In the genomic region with DNA sequence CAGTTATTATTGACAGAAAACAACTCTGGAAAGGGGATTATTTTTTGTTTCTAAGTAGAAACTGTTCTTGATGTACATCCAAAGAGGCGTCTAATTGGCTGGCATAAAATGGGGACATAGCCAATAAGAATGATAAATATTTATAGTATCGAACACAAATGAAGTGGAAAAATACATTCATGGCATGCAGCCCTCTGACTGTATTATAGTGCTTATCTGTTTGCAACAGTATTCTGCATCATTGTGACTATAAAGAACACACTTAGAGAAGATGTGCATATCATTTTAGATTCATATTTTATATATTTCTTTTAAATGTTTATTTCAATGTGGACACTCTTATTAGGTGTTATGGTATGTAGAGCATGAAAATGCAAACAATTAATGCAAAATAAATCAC, we compare ENCODE assay signal across 16 mouse cellular contexts.
"Had no signal": no experiment of that assay in that cellular context is flagged by ENCODE, and none has a peak within 500 bp of the region (broad histone marks: within the 10 kb centered on the region; RNA-seq: fewer than 3 reads in every experiment).

No protein-coding gene starts in this region.

- H3K4me1 ChIP-seq: neural tube, embryonic 13.5 days; neural tube, embryonic 15.5 days; stomach, embryonic 15.5 days had no signal

- H3K9ac ChIP-seq: neural tube, embryonic 13.5 days; neural tube, embryonic 15.5 days; stomach, embryonic 15.5 days had no signal

- H3K27ac ChIP-seq: neural tube, embryonic 13.5 days; neural tube, embryonic 15.5 days; stomach, embryonic 15.5 days; stomach, postnatal 0 days had no signal

- H3K4me3 ChIP-seq: neural tube, embryonic 13.5 days; neural tube, embryonic 15.5 days; stomach, embryonic 15.5 days had no signal

- H3K27me3 ChIP-seq: neural tube, embryonic 13.5 days; neural tube, embryonic 15.5 days; stomach, embryonic 15.5 days had no signal

- DNase-seq: retina, postnatal 1 day; right cerebral cortex, adult 18-20 months; right cerebral cortex, postnatal 14 days; right cerebral cortex, postnatal 25 days; right cerebral cortex, postnatal 4 days; spleen, adult 18-20 months; thymus, adult 18-20 months; thymus, adult 2 months; thymus, postnatal 14 days; thymus, postnatal 25 days; thymus, postnatal 36 days; thymus, postnatal 4 days had no signal

- H3K36me3 ChIP-seq: neural tube, embryonic 13.5 days; neural tube, embryonic 15.5 days; stomach, embryonic 15.5 days had no signal

- H3K9me3 ChIP-seq: neural tube, embryonic 13.5 days; neural tube, embryonic 15.5 days; stomach, embryonic 15.5 days had no signal

- H3K4me2 ChIP-seq: neural tube, embryonic 13.5 days; neural tube, embryonic 15.5 days; stomach, embryonic 15.5 days had no signal
